Mouse (Mus musculus) erythroblast, embryonic 14.5 days (primary cell): ENCODE measurements around the gene Timp2. TPM values are rescaled to one million over a fixed set of nuclear protein-coding genes. Genes with fewer than 3 reads are reported as not detected.

ENCODE experiments used
- H3K27me3 ChIP-seq: 2 replicates; pipeline ENCODE4 v1.6.1; 2012; ENCODE audit warnings: inconsistent platforms; ENCODE audit not compliant: control insufficient read depth
- H3K36me3 ChIP-seq: 2 replicates; pipeline ENCODE4 v1.6.1; 2012; ENCODE audit warnings: mild to moderate bottlenecking, inconsistent platforms; ENCODE audit not compliant: control insufficient read depth
- H3K4me1 ChIP-seq: 2 replicates; pipeline ENCODE4 v1.6.1; 2012; ENCODE audit warnings: inconsistent platforms; ENCODE audit not compliant: control insufficient read depth
- H3K4me3 ChIP-seq: replicated peaks from 2 replicates; pipeline ENCODE3; 2012; ENCODE audit warnings: moderate library complexity, mild to moderate bottlenecking, inconsistent platforms
- H3K9me3 ChIP-seq: 2 replicates; pipeline ENCODE4 v1.6.1; 2012; ENCODE audit warnings: low read length, inconsistent platforms, mixed read lengths; ENCODE audit not compliant: control insufficient read depth
- GATA1 ChIP-seq: IDR thresholded peaks from 2 replicates; pipeline ENCODE4 v1.6.1; 2012; ENCODE audit warnings: low read length, inconsistent platforms, mixed read lengths
- TAL1 ChIP-seq: IDR thresholded peaks from 3 replicates; pipeline ENCODE4 v1.6.1; 2012; ENCODE audit warnings: low read length, inconsistent platforms, mixed read lengths
- polyA plus RNA-seq: library from polyadenylated mRNA; stranded (reverse); fragments of >175 nt; gene quantifications from 2 replicates; pipeline ENCODE4 v1.2.3, GENCODE M21; 2012

Gene Timp2
- polyA plus RNA-seq, 1 experiment, result 0.13 TPM

DNA sequence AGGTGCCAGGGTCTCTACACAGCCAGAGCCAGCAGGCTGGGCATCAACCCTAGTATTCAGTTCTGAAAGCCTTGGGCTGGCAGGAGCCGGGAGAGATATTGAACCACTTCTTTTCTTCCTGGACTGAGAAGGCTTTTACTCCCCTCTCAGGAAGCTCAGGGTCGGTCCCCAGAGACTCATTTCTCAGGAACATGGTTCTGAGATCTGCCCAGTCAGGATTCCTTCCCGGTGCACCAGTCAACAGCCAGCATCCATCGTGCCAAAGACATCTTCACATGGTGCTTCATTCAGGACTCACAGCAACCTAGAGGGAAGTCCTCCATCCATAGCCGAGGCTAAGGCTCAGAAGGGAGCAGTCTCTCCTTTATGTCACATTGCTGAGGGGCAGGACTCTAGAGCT lies 19.0 kb upstream of the Timp2 start:
- Histone ChIP-seq H3K27me3 (peaks cover 3% of the 10 kb centered on the region), H3K9me3 (no peaks in the 10 kb centered on the region), H3K36me3 (no peaks in the 10 kb centered on the region), H3K4me3 (no peak overlapping the region), H3K4me1 (no peaks in the 10 kb centered on the region)
- TF ChIP-seq GATA1 (no peak), TAL1 (no peak)

DNA sequence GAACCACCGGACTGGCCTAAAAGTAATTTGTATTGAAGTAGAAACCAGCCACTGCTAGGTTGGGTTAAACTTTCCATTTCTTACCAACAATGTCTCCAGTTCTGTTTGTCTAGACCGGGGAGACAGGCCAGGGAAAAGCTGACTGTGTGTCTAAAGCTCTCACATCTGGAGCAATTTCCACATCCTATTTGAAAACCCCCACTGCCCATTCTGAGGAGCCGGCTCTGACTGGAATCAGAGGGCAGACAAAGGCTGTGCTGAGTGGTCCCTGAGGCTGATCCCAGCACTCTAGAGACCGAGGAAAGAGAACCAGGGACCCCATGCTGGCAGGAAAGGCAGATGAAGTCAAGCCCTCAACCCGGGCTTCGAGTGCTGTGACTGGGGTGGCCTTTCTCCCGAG lies 17.1 kb upstream of the Timp2 start:
- Histone ChIP-seq H3K27me3 (peaks cover 6% of the 10 kb centered on the region), H3K36me3 (no peaks in the 10 kb centered on the region), H3K9me3 (no peaks in the 10 kb centered on the region; the same call in 1 of the 2 replicates), H3K4me3 (no peak overlapping the region), H3K4me1 (no peaks in the 10 kb centered on the region)
- no peak for TF ChIP-seq TAL1
- no peak for TF ChIP-seq GATA1

DNA sequence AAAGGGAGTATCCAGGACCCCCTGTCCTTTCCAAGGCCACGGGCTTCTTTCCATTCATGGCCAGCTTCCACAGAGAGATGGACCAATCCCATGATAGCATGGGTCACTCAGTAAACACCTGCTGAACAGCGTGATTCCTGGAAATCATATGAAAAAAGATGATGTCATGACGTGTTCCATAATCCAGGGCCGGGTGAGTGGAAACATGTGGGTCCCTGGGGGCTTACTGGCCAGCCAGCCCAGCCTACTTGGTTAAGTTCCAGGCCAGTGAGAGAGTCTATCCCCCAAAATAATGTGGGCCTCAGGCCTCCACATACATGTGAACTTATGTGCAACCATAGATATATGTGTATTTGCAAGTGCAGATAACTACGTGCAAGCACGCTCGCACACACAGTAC lies 16.3 kb upstream of the Timp2 start:
- Histone ChIP-seq H3K9me3 (no peaks in the 10 kb centered on the region; the same call in 1 of the 2 replicates), H3K4me1 (no peaks in the 10 kb centered on the region), H3K4me3 (no peak overlapping the region), H3K36me3 (no peaks in the 10 kb centered on the region), H3K27me3 (peaks cover 6% of the 10 kb centered on the region)
- no peak for TF ChIP-seq TAL1
- TF ChIP-seq GATA1, result no peak

DNA sequence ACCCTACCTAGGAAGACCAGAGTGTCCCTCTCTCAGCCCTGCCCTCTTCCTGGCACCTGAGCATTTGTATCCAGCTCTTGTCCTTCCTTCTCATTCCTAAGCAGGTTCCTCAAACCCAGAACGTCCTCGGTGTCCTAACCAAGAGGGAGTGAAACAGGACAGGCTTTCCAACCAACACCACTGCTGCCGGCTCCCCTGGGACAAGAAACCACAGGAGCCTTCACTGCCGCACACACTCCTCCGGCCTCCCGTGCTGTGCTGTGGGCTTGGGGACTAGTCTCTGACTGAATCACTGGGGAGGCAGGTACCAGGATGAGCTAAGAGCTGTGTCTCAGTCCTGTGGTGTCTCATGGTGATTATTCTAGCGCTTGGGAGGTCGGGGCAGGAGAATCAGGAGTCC lies 14.1 kb upstream of the Timp2 start:
- no peaks in the 10 kb centered on the region; the same call in 1 of the 2 replicates for H3K9me3 ChIP-seq
- no peaks in the 10 kb centered on the region for H3K36me3 ChIP-seq
- TF ChIP-seq GATA1 (no peak), TAL1 (no peak)
- peaks cover 3% of the 10 kb centered on the region for H3K27me3 ChIP-seq
- H3K4me3 ChIP-seq, result no peak overlapping the region
- H3K4me1 ChIP-seq, result no peaks in the 10 kb centered on the region

DNA sequence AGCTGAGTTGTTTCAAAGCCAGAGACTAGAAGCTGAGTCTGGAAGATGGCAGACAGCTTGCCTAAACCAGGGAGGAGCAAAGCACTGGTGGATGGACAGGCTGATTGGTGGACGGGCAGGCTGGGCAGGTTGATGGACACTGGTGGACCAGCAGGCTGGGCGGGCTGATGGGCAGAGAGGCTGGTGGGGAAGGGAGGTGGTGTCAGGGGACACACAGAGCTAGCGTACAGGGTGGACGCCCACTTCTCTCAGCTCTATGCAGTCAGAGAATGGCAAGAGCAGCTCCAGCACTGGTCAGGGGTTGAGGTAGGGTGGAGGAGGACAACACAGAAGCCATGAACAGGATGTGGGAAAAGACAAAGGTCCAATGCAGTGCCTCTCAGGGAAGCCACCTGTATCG lies 13.7 kb upstream of the Timp2 start:
- Histone ChIP-seq H3K4me1 (no peaks in the 10 kb centered on the region), H3K9me3 (no peaks in the 10 kb centered on the region; the same call in 1 of the 2 replicates), H3K27me3 (peaks cover 2% of the 10 kb centered on the region; the same call in 1 of the 2 replicates), H3K4me3 (no peak overlapping the region), H3K36me3 (no peaks in the 10 kb centered on the region)
- no peak for TF ChIP-seq TAL1
- no peak for TF ChIP-seq GATA1

DNA sequence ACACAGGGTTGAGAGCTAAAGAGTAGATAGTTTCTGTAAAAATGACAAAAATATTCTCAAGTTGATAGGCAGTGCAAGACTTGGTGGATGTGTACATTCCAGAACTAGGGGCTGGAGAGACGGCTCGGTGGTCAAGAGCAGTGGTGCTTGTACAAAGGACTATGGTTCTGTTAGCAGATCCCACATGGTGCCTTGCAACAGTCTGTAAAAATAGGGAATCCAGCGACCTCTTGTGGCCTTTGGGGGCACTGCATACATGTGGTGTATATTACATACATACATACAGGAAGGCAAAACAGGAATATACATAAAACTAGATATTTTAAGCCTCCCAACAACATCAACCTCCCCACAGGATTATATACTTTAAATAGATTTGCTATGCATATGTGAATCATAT lies 12.8 kb upstream of the Timp2 start:
- Histone ChIP-seq H3K27me3 (peaks cover 2% of the 10 kb centered on the region; the same call in 1 of the 2 replicates), H3K9me3 (no peaks in the 10 kb centered on the region; the same call in 1 of the 2 replicates)

DNA sequence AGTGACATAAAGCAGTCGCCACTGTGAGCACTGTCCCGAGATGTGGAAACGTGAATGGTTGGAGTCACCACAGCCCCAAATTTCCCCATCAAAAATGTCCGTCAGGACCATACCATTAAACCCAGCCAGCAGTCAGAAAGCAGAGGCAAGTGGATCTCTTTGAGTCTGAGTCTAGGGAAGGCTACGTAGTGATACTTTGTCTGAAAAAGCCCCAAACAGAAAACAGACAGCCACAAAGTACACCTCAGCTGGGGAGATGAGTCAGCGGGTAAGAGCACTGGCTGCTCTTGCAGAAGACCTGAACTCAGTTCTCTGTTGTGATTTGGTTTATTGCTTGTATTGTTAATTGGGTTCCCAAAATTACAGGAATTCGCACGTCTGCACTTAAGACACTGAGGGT lies 11.0 kb upstream of the Timp2 start:
- peaks cover 2% of the 10 kb centered on the region; the same call in 1 of the 2 replicates for H3K27me3 ChIP-seq
- no peak for TF ChIP-seq TAL1
- TF ChIP-seq GATA1, result no peak

More for the DNA sequence above, 12.8 kb upstream of the Timp2 start:
- no peak for TF ChIP-seq TAL1
- TF ChIP-seq GATA1, result no peak
- H3K4me1 ChIP-seq, result no peaks in the 10 kb centered on the region
- H3K4me3 ChIP-seq, result no peak overlapping the region
- H3K36me3 ChIP-seq, result no peaks in the 10 kb centered on the region

DNA sequence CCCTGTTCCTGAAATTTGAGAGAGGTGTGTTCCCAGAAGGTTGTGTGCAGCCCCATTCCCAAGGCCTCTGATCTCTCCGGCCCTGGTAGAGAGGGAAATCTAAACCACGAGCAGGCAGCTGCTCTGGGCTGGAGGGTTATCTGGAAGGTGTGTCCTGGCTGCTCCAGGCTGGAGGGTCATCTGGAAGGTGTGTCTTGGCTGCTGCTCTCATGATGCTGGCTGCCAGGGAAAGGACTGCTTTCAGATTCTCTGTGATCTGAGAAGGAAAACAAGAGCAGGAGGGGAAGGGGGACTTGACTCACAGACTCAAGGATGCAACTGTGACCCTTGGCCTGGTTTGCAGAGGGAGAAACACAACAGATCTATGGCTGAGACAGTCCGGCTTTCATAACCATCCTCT lies 10.6 kb upstream of the Timp2 start:
- TF ChIP-seq TAL1, result no peak
- TF ChIP-seq GATA1, result no peak
- Histone ChIP-seq H3K4me1 (no peaks in the 10 kb centered on the region), H3K27me3 (peaks cover 2% of the 10 kb centered on the region; the same call in 1 of the 2 replicates), H3K9me3 (no peaks in the 10 kb centered on the region; the same call in 1 of the 2 replicates), H3K36me3 (no peaks in the 10 kb centered on the region), H3K4me3 (no peak overlapping the region)

More for the DNA sequence above, 11.0 kb upstream of the Timp2 start:
- Histone ChIP-seq H3K36me3 (no peaks in the 10 kb centered on the region), H3K9me3 (no peaks in the 10 kb centered on the region; the same call in 1 of the 2 replicates), H3K4me3 (no peak overlapping the region), H3K4me1 (no peaks in the 10 kb centered on the region)

DNA sequence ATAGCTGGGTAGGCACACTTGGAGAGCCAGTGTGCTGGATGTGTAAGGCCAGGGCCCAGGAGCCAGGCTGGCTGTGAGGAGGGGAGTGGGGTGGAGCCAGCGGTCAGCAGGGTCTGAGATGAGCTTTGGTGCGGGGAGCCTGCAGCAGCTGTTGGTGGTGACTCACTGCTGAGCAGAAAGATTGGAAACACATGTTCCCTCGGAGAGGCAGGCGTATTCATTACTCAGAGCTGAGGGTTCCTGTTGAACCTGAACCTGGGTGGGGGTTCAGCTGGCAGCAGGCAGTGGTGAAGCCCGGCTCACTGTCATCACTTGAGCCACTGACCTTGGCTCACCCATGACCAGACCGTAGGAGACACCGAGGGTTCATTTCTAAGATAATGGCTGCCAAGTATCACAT lies 9.6 kb upstream of the Timp2 start:
- peaks cover 2% of the 10 kb centered on the region; the same call in 1 of the 2 replicates for H3K27me3 ChIP-seq

DNA sequence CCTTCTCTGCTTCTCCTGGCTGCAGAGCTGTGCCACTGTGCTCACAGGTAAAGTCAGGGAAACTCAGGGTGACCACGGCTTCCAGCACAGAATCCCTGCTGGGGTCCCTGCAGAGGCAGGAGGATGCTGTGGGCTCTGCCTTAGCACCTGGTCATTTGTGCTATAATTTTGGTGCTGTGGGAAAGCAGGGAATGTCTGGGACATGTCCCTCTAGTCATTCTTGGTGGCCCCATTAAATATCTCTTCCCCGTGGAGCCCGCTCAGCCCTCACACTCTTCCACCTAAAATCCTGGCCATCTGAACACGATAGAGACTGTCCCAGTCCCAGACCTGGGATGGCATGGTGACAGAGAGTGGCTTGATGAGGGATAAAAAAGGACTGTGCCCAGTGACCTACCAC lies 8.5 kb upstream of the Timp2 start:
- Histone ChIP-seq H3K36me3 (no peaks in the 10 kb centered on the region), H3K9me3 (no peaks in the 10 kb centered on the region; the same call in 1 of the 2 replicates), H3K4me3 (no peak overlapping the region), H3K27me3 (no peaks in the 10 kb centered on the region; the same call in 1 of the 2 replicates), H3K4me1 (no peaks in the 10 kb centered on the region)
- TF ChIP-seq GATA1 (no peak), TAL1 (no peak)

More for the DNA sequence above, 9.6 kb upstream of the Timp2 start:
- no peak for TF ChIP-seq TAL1
- TF ChIP-seq GATA1, result no peak
- H3K4me3 ChIP-seq, result no peak overlapping the region
- H3K36me3 ChIP-seq, result no peaks in the 10 kb centered on the region
- no peaks in the 10 kb centered on the region; the same call in 1 of the 2 replicates for H3K9me3 ChIP-seq
- H3K4me1 ChIP-seq, result no peaks in the 10 kb centered on the region
